In the genomic region with DNA sequence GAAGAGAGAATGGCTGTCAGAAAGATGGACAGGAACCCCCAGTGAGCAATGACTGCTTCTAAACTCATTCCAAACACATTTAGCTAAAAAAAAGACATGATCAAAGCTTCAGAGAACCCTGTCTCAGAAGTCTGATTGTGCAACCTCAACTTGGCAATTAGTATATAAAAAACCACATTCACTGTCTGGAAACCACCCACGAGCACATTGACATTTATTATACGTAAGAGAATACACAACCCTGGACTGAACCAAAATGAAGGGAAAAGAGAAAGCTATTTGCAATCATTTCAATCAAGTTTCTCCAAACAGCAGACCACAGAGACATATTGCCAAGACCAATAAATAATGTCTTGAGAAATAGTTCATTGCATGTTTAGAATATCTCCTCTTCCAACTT, we compare ENCODE assay signal across 31 mouse cellular contexts.
DNase-seq lines count a peak whose midpoint lies in the region; ATAC-seq lines count a peak whose summit lies in the region.
"Had no signal": no experiment of that assay in that cellular context is flagged by ENCODE, and none has a peak within 500 bp of the region (broad histone marks: within the 10 kb centered on the region; RNA-seq: fewer than 3 reads in every experiment).

No protein-coding gene starts in this region.

- 44% methylated on average over 2 of the region's 2 CpGs for WGBS in kidney, embryonic 16.5 days
- WGBS in lung, embryonic 16.5 days = 34% methylated on average over 2 of the region's 2 CpGs
- WGBS in forebrain, embryonic 12.5 days = 34% methylated on average over 2 of the region's 2 CpGs

- no peaks in the 10 kb centered on the region for H3K9me3 ChIP-seq in kidney, embryonic 16.5 days (ENCODE audit: low read length)
- no peaks in the 10 kb centered on the region for H3K9me3 ChIP-seq in lung, embryonic 16.5 days (ENCODE audit: control insufficient read depth, low read length)
- no peaks in the 10 kb centered on the region for H3K9me3 ChIP-seq in forebrain, embryonic 12.5 days
- H3K9me3 ChIP-seq: embryonic facial prominence, embryonic 13.5 days; forebrain, embryonic 13.5 days; heart, embryonic 10.5 days; heart, embryonic 15.5 days; hindbrain, embryonic 12.5 days; intestine, embryonic 15.5 days; limb, embryonic 10.5 days; limb, embryonic 15.5 days; liver, embryonic 15.5 days; midbrain, embryonic 10.5 days; midbrain, embryonic 15.5 days; stomach, embryonic 15.5 days had no signal

- no peak overlapping the region for H3K27ac ChIP-seq in kidney, embryonic 16.5 days (ENCODE audit: low read length)
- H3K27ac ChIP-seq in lung, embryonic 16.5 days (ENCODE audit: low read length) = no peak overlapping the region
- no peak overlapping the region for H3K27ac ChIP-seq in forebrain, embryonic 12.5 days
- H3K27ac ChIP-seq: embryonic facial prominence, embryonic 13.5 days; forebrain, embryonic 13.5 days; heart, embryonic 10.5 days; heart, embryonic 15.5 days; hindbrain, embryonic 12.5 days; hindbrain, postnatal 0 days; intestine, embryonic 15.5 days; limb, embryonic 10.5 days; limb, embryonic 15.5 days; liver, embryonic 15.5 days; midbrain, embryonic 10.5 days; midbrain, embryonic 15.5 days; stomach, embryonic 15.5 days had no signal

- H3K4me1 ChIP-seq in kidney, embryonic 16.5 days (ENCODE audit: insufficient read depth, low read length) = no peaks in the 10 kb centered on the region
- H3K4me1 ChIP-seq in lung, embryonic 16.5 days (replicated peaks; ENCODE audit: control insufficient read depth, insufficient read depth, low read length) = no peaks in the 10 kb centered on the region
- H3K4me1 ChIP-seq in forebrain, embryonic 12.5 days = no peaks in the 10 kb centered on the region
- H3K4me1 ChIP-seq: embryonic facial prominence, embryonic 13.5 days; forebrain, embryonic 13.5 days; heart, embryonic 10.5 days; heart, embryonic 15.5 days; hindbrain, embryonic 12.5 days; intestine, embryonic 15.5 days; limb, embryonic 10.5 days; limb, embryonic 15.5 days; liver, embryonic 15.5 days; midbrain, embryonic 10.5 days; midbrain, embryonic 15.5 days; stomach, embryonic 15.5 days had no signal

- no peaks in the 10 kb centered on the region for H3K27me3 ChIP-seq in kidney, embryonic 16.5 days (ENCODE audit: insufficient read depth, low read length)
- no peaks in the 10 kb centered on the region for H3K27me3 ChIP-seq in lung, embryonic 16.5 days (ENCODE audit: control insufficient read depth, insufficient read depth, low read depth, low read length)
- no peaks in the 10 kb centered on the region for H3K27me3 ChIP-seq in forebrain, embryonic 12.5 days
- H3K27me3 ChIP-seq: embryonic facial prominence, embryonic 13.5 days; forebrain, embryonic 13.5 days; heart, embryonic 15.5 days; hindbrain, embryonic 12.5 days; intestine, embryonic 15.5 days; limb, embryonic 15.5 days; liver, embryonic 15.5 days; midbrain, embryonic 15.5 days; stomach, embryonic 15.5 days had no signal

- no peak overlapping the region for H3K4me2 ChIP-seq in kidney, embryonic 16.5 days (replicated peaks; ENCODE audit: low read depth, low read length)
- no peak overlapping the region for H3K4me2 ChIP-seq in lung, embryonic 16.5 days (ENCODE audit: low read depth, low read length)
- no peak overlapping the region for H3K4me2 ChIP-seq in forebrain, embryonic 12.5 days
- H3K4me2 ChIP-seq: embryonic facial prominence, embryonic 13.5 days; forebrain, embryonic 13.5 days; heart, embryonic 15.5 days; hindbrain, embryonic 12.5 days; intestine, embryonic 15.5 days; limb, embryonic 15.5 days; liver, embryonic 15.5 days; midbrain, embryonic 15.5 days; stomach, embryonic 15.5 days had no signal

- peak; percentile 46; the same call in 1 of the 2 replicates for ATAC-seq in kidney, embryonic 16.5 days (ENCODE audit: low FRiP score, low TSS enrichment)
- ATAC-seq in lung, embryonic 16.5 days (ENCODE audit: low read depth) = peak; percentile 91
- ATAC-seq in forebrain, embryonic 12.5 days (ENCODE audit: low FRiP score) = no peak
- ATAC-seq: forebrain, embryonic 13.5 days; hindbrain, postnatal 0 days; intestine, embryonic 15.5 days; midbrain, embryonic 15.5 days had no signal

- intact Hi-C loops in left cerebral cortex, postnatal 25 days (cut with DNase I) = no loop called here

- DNase-seq in kidney, postnatal 25 days = no peak
- no peak for DNase-seq in lung, adult 18-20 months
- DNase-seq in NIH3T3 (ENCODE audit: low read depth) = peak; percentile 50
- DNase-seq in fibroblast of lung, adult 2 months (ENCODE audit: low read depth) = peak; percentile 22
- DNase-seq in left cerebral cortex, postnatal 25 days (ENCODE audit: low spot score in 2 of 2) = no peak
- DNase-seq: adrenal gland, postnatal 10 days; B cell, adult 2 months; cerebellum, adult 11-12 months; cerebellum, adult 9-11 months; embryo, embryonic 11 days; gastrocnemius, postnatal 10 days; heart, postnatal 36 days; kidney, adult 2 months; kidney, postnatal 4 days had no signal

- H3K4me3 ChIP-seq in kidney, embryonic 16.5 days (ENCODE audit: low read length) = no peak overlapping the region
- no peak overlapping the region for H3K4me3 ChIP-seq in lung, embryonic 16.5 days (ENCODE audit: low read length)
- no peak overlapping the region for H3K4me3 ChIP-seq in forebrain, embryonic 12.5 days (replicated peaks)
- H3K4me3 ChIP-seq: embryonic facial prominence, embryonic 13.5 days; erythroblast, embryonic 14.5 days; forebrain, embryonic 13.5 days; heart, embryonic 10.5 days; heart, embryonic 15.5 days; hindbrain, embryonic 12.5 days; intestine, embryonic 15.5 days; limb, embryonic 10.5 days; limb, embryonic 15.5 days; liver, embryonic 15.5 days; midbrain, embryonic 10.5 days; midbrain, embryonic 15.5 days; stomach, embryonic 15.5 days had no signal

- no peaks in the 10 kb centered on the region for H3K36me3 ChIP-seq in kidney, embryonic 16.5 days (ENCODE audit: insufficient read depth, low read length)
- H3K36me3 ChIP-seq in lung, embryonic 16.5 days (ENCODE audit: control insufficient read depth, insufficient read depth, low read length) = no peaks in the 10 kb centered on the region
- no peaks in the 10 kb centered on the region for H3K36me3 ChIP-seq in forebrain, embryonic 12.5 days (replicated peaks)
- H3K36me3 ChIP-seq: embryonic facial prominence, embryonic 13.5 days; heart, embryonic 10.5 days; heart, embryonic 15.5 days; hindbrain, embryonic 12.5 days; intestine, embryonic 15.5 days; limb, embryonic 10.5 days; limb, embryonic 15.5 days; liver, embryonic 15.5 days; midbrain, embryonic 10.5 days; midbrain, embryonic 15.5 days; stomach, embryonic 15.5 days had no signal

- H3K9ac ChIP-seq in kidney, embryonic 16.5 days (replicated peaks; ENCODE audit: low read length) = no peak overlapping the region
- H3K9ac ChIP-seq in lung, embryonic 16.5 days (ENCODE audit: low read length) = no peak overlapping the region
- H3K9ac ChIP-seq in forebrain, embryonic 12.5 days = no peak overlapping the region
- H3K9ac ChIP-seq: embryonic facial prominence, embryonic 13.5 days; forebrain, embryonic 13.5 days; heart, embryonic 15.5 days; hindbrain, embryonic 12.5 days; intestine, embryonic 15.5 days; limb, embryonic 15.5 days; liver, embryonic 15.5 days; midbrain, embryonic 15.5 days; stomach, embryonic 15.5 days had no signal

Comparison
In these comparisons a context has a peak if more than half of its experiments do, and no peak if none do; other contexts are left out.
1. DNase-seq: peak in NIH3T3 (single experiment) and fibroblast of lung, adult 2 months (single experiment); none in kidney, postnatal 25 days (0 of 2), lung, adult 18-20 months (0 of 2) and left cerebral cortex, postnatal 25 days (0 of 2).